Mouse (Mus musculus) left cerebral cortex, adult 6 months (tissue): Measurements from ENCODE around the gene E2f3. TPM values are rescaled to one million over a fixed set of nuclear protein-coding genes. Genes with fewer than 3 reads are reported as not detected.

ENCODE experiments used
- long read RNA-seq, 2 experiments: library from polyadenylated mRNA; unstranded; transcript quantifications; one replicate each; pipeline ENCODE4 v2.0.0; 2019 to 2020
- polyA plus RNA-seq: library from polyadenylated mRNA; unstranded; fragments of <200 nt; fragmentation: Nextera tagmentation; gene quantifications from 2 replicates; pipeline ENCODE4 v1.2.3, GENCODE M21; 2021

Gene E2f3
- polyA plus RNA-seq = 3.4 and 5.0 TPM in 2 replicates
- long read RNA-seq, experiment 1, full-length matches to known transcripts = 2 of 18 reads
- long read RNA-seq, experiment 1, partial matches to known transcripts = 1 of 18 reads
- long read RNA-seq, experiment 1, other reads (novel, unspliced or antisense) = 15 of 18 reads
- long read RNA-seq, experiment 2, full-length matches to known transcripts = 1 of 10 reads
- long read RNA-seq, experiment 2, partial matches to known transcripts = 1 of 10 reads
- long read RNA-seq, experiment 2, other reads (novel, unspliced or antisense) = 8 of 10 reads

GRCm38 (mm10) chr13:29985855-29986755, at the start of gene E2f3:
Gene E2f3, minus strand, starts transcription at chr13:29986063.

Other genes with a start within 250 kb of the E2f3 start
- 8.5 and 10.2 TPM in 2 replicates for gene Cdkal1, start 130.4 kb downstream of the E2f3 start, polyA plus RNA-seq
- gene Mboat1, start 150.4 kb upstream of the E2f3 start, polyA plus RNA-seq = 1.5 and 1.6 TPM in 2 replicates